Mouse (Mus musculus): ENCODE measurements around the gene Psmd1.

Gene Psmd1

DNA sequence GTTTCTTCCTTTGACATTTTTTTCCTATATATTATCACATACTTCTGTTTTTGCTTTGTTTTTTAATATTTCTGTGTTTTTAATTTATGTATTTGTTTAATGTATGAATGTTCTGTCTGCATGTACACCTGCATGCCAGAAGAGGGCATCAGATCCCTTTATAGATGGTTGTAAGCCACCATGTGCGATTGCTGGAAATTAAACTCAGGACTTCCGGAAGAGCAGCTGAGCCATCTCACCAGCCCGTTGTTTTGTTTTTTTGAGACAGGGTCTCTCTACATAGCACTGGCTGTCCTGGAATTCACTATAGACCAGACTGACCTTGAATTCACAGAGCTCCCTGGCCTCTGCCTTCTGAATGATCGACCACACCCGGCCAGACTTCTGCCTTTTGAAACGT lies 1.7 kb upstream of the Psmd1 start:
- DNase-seq, result no peak

- DNase-seq, result no peak
Measured at GRCm38 (mm10) chr1:86076565-86076964, 12.4 kb downstream of the Psmd1 start.

DNA sequence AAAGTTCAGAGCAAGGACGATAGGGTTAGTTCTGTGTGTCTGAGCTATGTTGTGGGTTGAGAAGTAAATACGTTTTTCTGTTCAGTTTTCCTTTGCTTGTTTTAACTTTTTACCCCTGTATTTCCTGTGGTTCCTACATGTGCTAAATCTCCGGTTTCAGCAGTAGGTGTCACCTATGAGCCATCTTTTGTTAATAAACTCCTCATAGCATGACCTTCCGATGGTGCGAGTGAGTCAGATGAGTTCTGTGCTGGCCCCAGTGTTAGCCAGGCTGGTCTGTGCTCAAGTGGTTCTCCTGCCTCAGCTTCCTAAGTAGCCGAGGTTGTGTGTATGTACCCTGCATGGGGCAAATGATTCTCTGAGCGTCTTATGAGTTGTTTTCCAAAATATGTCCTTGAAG lies 30.2 kb downstream of the Psmd1 start:
- no peak for DNase-seq

DNA sequence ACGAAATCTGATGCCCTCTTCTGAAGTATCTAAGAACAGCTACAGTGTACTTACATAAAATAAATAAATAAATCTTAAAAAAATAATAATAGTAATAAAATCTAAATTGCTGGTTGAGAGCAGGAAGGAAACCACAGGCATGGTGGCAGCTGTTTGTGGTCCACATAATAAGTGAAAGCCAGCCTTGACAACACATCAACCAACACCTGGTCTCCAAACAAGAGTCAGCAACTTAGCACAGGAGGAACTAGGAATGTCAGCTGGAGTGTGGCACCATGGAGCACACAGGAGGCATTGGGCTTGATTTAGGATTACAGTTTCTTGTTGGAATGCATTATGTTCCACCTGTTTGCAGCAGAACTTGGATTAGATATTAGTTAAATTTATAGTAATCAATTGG lies 40.9 kb downstream of the Psmd1 start:
- DNase-seq, result no peak

DNA sequence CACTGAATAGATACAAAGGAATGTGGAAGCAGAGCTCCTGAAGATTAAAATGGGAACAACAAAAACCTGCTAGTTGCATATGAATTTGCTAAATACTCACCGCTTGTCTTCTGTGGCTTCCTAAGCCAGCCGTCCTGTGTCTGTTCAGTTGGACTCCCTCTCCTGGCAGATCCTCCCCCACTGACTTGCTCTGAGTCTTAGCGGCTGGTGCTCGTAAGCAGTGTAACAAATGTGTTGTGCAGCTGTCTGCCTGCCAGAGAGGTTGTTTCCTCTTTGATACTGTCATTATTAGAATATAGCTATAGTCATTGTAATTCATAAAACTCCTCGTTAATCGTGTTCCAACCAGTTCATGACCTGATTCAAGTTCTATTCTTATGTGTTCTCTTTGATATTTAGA lies 47.6 kb downstream of the Psmd1 start, which contains the start of gene Htr2b:
TSS of gene Htr2b (minus strand) at position 192 of the 400 bp plus-strand sequence.
- peak; percentile 19 to 37 for DNase-seq

DNA sequence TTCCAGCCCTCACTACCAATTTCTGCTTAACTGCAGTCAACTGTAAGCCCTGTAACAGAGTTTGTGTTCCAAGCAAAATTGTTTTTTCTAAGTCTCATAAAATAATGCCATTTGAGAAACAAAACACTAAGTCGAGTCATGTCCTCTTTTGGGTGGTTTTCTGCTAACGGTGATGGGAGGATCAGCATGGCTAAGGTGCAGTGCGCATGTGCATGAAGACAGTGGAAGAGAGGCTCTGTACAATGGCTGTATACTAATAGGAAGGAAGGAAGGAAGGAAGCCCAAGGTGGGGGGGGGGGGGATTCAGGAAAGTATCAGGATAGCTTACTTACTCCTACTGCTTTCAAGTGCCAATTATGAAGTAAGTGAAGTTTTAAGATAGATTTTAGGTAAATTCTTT lies 50.0 kb downstream of the Psmd1 start:
- DNase-seq, result no peak

DNA sequence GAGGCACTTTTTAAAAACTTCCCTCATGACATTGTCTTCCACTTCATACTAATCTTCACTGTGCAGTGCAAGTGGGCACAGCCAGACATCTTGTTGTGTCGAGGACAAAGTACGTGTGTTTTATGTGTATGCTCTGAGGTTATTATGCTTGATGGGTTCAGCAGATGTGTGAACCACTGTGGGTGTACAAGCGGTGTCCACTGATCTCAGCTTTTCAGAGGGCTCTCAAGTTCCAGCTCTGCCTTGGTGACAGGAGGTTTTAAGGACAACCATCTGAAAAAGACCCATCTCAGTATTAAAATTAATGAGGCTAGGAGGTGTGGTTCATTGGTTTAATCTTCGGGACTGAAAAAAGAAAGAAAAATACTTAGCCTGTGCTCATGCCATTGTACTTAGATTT lies 55.4 kb downstream of the Psmd1 start:
- no peak for DNase-seq

- no peak for DNase-seq
Measured at GRCm38 (mm10) chr1:86126036-86126435, 61.8 kb downstream of the Psmd1 start.

GRCm38 (mm10) chr1:86133337-86133736 lies 69.2 kb downstream of the Psmd1 start, which contains the start of gene Gm21972:
Gene Gm21972 (plus strand): TSS chr1:86133637.
- DNase-seq, result no peak

- DNase-seq, result no peak
Measured at GRCm38 (mm10) chr1:86135315-86135714, 71.1 kb downstream of the Psmd1 start.

DNA sequence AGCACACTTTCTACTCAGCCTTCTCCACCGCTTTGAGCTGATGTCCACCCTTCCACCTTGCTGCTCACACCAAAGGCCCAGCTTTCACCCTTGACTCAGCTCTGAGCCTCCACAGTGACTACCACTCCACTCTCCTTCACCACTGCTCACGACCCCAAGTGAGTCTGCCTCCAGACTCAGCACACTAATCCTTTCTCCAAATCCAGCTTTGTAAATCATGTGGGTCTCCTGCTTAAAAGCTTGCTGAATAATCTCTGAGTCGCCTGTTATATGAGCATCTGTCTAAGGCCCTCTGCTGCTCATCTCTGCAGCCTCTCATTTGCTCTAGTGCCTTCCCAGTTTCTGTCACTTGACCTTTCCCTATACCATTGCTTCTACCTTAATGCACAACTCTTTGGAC lies 76.9 kb downstream of the Psmd1 start:
- no peak for DNase-seq

GRCm38 (mm10) chr1:86143165-86143564 lies 79.0 kb downstream of the Psmd1 start:
- no peak for DNase-seq

DNA sequence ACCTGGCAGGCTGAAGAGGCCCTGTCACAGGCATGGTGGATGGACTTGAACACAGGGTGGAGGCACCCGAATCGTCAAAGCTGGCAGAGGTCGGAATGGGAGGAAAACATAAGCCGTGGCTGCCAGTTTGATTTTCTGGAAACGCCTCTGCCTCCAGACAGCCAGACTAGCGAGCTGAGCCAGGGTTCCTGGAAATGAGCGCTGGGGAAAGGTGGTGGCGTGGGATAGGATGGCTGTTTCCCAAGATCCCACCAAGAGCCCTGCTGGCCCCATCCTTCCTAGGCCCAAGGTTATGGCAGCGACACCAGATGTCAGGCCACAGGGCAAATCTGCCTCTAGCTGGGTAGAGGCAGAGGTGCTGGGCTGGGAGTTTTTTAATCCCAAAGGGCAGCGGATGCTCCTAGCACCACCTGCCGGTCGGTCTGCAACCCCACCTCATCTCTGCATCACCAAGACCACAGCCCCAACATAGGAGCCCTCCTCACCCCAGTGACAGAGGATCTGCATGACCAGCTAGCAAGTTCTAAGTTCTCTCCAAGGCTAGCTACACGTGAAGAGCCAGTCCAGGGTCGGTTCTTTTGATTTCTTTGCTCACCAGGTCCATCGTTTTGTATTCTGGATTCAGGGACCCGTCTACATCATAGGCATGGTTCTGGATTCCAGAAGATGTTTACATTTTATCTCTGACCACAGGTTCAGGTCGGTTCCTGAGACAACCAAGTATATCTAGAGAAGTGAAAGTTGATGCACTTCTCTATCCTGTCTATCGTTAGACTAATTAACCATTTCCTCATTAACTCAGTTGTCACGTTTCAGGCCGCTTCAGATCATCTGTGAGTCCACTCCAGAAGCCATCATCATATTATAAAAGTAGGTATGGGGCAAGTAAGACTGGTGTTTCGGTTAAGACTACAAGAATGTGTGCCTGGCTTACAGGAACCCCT lies 80.1 kb downstream of the Psmd1 start:
- no peak for DNase-seq

DNA sequence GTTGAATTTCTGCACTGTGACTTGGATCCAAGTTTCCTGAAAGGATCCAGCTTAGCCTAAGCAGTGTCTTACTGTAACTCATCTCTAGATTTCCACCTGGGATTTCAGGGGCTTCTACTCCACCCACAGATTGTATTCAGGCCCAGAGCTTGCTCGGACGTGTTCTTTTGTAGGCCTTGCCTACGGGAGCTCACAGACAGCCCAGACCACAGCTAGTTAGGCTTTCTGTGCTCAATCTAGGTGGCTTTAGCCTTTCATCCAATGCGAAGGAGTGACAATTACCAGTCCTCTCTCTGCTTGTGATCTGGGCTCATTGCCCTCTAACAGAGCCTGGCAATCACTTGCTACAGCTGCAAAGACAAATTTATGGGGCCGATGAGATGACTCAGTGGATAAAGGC lies 82.1 kb downstream of the Psmd1 start:
- DNase-seq, result no peak

DNA sequence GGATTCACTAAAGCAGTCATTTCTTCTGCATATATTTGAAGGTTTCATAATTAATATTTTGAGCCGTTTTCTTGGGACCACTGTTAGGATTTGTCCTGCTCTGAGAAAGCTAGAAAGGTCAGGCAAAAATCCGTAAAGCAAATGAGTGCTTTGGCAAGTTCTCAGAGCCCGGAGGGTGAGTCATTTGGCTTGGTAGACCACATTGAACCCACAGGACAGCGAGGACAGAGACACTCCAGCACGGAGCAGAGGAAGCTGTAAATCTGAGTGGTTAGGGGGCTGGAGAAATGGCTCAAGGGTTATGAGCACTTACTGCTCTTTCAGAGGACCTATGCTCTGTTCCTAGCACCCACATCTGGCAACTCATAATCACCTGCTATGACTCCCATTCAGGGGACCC lies 83.4 kb downstream of the Psmd1 start:
- peak; percentile 16 to 42 for DNase-seq

DNA sequence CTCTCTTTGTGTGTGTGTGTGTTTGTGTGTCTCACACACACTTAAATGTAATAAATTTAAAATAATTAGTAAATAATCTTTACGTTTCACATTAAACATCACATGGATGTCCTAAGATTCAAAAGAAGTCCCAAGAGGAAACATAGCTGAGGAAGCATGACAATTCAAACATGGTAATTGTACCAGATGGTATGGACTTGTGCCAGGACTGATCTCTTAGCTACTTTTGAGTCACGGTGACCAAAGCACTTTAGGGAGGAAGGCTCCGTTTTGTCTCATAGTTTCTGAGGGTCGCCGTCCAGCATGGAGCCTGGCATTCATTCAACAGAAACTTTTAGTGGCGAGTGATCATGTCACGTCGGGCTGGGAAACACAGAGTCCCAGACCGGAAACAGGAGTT lies 84.0 kb downstream of the Psmd1 start:
- no peak for DNase-seq

- DNase-seq, result no peak
Measured at GRCm38 (mm10) chr1:86150929-86151328, 86.7 kb downstream of the Psmd1 start.

DNA sequence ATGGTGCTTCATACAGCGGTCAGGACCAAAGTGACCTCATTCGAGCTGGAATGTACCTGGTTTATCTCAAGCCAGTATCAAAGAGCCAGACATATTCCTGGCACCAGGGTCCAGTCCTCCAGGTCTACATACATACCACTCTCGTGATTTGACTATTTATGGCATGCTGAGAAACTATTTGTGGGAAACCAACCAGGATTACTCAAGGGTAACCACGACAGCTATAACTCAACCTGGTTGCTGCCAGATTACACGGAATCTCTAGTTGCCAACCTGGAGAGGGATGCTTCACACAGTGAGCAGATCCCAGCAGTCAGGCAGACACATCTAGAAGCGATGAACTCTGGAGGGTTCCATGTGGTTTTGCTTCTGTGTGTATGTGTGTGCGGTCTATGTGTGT lies 87.2 kb downstream of the Psmd1 start:
- no peak for DNase-seq

DNA sequence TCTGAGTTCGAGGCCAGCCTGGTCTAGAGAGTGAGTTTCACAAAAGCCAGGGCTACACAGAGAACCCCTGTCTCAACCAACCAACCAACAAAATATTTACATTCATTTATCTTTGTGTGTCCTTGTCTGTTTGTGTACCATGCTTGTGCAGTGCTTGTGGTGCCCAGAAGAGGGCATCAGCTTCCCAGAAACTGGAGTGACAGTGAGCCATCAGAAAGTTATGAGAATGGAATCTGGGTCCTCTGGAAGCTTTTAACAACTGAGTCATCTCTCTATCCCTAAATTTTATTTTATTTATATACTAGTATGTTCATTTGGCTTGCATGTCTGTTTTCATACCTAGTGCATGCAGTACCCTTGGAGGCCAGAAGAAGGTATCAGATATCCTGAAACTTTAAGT lies 88.4 kb downstream of the Psmd1 start:
- no peak for DNase-seq

DNA sequence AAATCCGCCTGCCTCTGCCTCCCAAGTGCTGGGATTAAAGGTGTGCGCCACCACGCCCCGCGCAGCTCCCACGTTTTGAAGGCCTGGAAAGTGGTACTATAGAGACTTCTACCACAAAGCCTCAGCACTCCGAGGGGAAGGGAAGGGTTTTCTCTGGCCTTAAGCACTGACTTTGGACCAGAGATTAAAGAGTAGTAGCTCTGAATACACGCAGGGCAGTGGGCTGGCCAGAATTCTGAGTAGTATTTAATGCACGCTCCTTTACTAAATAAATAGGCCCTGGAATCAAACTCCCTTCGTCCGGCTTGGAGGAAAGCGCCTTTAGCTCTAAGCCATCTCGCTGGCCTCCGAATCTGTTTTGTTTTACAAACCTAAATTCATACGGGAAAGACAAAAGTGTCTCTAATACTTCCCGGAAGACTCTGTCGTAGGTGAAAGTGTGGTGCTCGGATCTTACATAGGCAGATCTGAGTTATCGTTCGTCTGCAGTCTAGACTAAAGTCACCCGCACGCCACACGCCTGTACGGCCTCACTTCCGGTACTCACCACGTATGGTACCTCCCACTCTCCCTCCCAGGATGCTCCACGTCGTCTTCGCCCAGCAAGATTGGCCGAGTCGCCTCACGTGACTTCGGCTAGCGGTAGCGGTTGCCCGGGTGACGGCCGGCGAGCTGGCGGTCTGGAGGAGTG lies 90.1 kb downstream of the Psmd1 start, which contains the start of gene Armc9:
TSS of gene Armc9 (plus strand) at position 648 of the 691 bp plus-strand sequence.
- DNase-seq, result peak; percentile 92 to 96

DNA sequence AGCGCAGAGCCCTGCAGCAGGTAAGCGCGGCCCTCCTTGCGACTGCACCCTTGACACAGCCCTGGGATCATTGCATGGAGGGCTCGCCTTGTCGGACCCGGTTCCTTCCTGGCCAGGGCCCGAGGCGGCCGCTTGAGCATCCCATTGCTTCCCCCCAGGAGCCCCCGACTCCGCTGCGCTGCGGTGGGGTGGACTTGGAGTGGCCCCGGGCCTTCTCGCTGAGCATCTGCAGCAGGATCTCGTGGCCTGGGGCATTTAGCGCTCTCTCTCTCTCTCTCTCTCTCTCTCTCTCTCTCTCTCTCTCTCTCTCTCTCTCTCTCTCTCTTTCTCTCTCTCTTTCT lies 90.6 kb downstream of the Psmd1 start:
- DNase-seq, result no peak

- no peak for DNase-seq
Measured at GRCm38 (mm10) chr1:86156075-86156474, 91.9 kb downstream of the Psmd1 start.

DNA sequence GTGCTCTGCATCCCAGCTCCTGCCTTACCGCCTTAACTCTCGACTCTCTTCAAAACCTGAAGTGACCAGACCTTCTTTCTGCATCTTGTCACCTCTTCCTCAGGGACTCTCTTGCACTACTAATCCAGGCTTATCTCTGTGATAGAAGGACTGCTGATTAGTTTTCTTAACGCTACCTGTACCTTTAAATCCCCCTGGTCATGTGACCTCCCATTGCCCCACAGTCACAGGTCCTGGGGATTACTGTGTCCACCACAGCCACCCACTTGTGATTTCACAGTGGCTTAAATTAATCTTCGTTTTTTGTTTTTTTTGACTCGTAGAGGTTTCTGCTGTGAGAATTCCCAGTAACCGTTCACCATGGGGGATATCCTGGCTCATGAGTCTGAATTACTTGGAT lies 92.4 kb downstream of the Psmd1 start:
- DNase-seq, result no peak

DNA sequence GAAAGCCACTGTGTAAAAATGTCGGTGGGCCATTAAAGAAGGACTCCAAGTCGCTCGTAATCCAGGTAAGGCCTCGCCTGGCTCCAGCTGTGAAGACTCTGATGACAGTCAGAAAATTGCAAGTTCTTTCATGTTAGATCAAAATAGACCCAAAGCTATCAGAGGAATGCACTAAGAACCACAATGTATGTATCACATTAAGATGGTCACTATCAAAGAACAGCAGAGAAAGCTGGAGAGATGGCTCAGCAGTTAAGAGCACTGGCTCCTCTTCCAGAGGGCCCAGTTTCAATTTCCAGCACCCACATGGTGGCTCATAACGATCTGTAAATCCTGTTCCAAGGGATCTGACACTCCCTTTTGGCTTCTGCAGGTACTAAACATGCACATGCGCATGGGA lies 95.9 kb downstream of the Psmd1 start:
- DNase-seq, result no peak

Measured in cerebellum, postnatal 25 days (tissue).